Mouse (Mus musculus): ENCODE results near the gene Gli3.

- TF ChIP-seq POLR2A (IDR thresholded peaks at IDR 0.05; ENCODE audit: insufficient read depth, low read length) (no peak), CTCF (IDR thresholded peaks at IDR 0.05; ENCODE audit: low read depth, low read length) (no peak), EP300 (IDR thresholded peaks at IDR 0.05; ENCODE audit: insufficient read depth, low read depth, low read length) (no peak)
Measured at GRCm38 (mm10) chr13:15472712-15473111, 9.7 kb downstream of the Gli3 start.
